Mouse (Mus musculus) myocyte (in vitro differentiated cells): ENCODE data around the gene Olfr684.

Source experiments
- CEBPB ChIP-seq: IDR thresholded peaks from 2 replicates; pipeline ENCODE4 v1.6.1; 2011; ENCODE audit warnings: mild to moderate bottlenecking, moderate library complexity; ENCODE audit not compliant: poor library complexity, insufficient read depth, severe bottlenecking
- MYOG ChIP-seq, 3 experiments: IDR thresholded peaks; one replicate each; pipeline ENCODE4 v1.6.1; 2011; ENCODE audit warnings: control low read depth in 2 of 3, low read depth in 2 of 3, mild to moderate bottlenecking in 2 of 3; ENCODE audit not compliant: insufficient read length in 2 of 3, control insufficient read depth in 1 of 3, insufficient read depth in 1 of 3
- POLR2A ChIP-seq: IDR thresholded peaks from one replicate; pipeline ENCODE4 v1.6.1; 2011; ENCODE audit warnings: low read depth, mild to moderate bottlenecking, control low read depth, moderate library complexity; ENCODE audit not compliant: insufficient read length
- SRF ChIP-seq: IDR thresholded peaks from one replicate; pipeline ENCODE4 v1.6.1; 2011; ENCODE audit warnings: low read depth; ENCODE audit not compliant: control insufficient read depth, insufficient read length
- TCF3 ChIP-seq: IDR thresholded peaks from one replicate; pipeline ENCODE4 v1.6.1; 2011; ENCODE audit warnings: low read depth, control low read depth; ENCODE audit not compliant: insufficient read length
- USF1 ChIP-seq: IDR thresholded peaks from one replicate; pipeline ENCODE4 v1.6.1; 2011; ENCODE audit warnings: low read depth, mild to moderate bottlenecking, control low read depth, moderate library complexity

DNA sequence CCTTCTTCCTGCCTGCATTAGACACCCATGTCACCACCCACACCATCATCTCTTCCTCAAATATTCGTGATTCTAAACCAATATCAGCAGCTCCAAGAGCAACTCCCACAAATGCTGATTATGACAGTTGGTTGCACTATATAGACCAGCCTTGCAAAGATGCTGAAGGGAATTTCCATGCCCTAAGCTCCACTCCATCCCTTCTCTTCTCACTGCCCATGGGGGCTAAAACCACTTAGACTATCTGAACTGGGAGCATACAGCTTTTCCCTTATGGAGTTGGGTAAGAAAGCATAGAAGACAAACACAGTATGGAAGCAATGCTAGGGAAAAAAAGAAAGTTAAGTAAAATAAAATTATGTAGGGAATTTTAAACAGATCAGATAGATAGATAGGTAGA lies 16.5 kb downstream of the Olfr684 start, which contains the start of gene Olfr683:
- TF ChIP-seq SRF, result no peak
- TF ChIP-seq USF1, result no peak
- no peak for TF ChIP-seq TCF3
- no peak for TF ChIP-seq MYOG (IDR thresholded peaks at IDR 0.05; ENCODE audit: control insufficient read depth in 1 of 3, insufficient read depth in 1 of 3, insufficient read length in 2 of 3, low read depth in 2 of 3)
- no peak for TF ChIP-seq CEBPB
- TF ChIP-seq POLR2A, result no peak
